Mouse (Mus musculus): Measurements from ENCODE around the gene Klhl21.

The Klhl21 gene

DNA sequence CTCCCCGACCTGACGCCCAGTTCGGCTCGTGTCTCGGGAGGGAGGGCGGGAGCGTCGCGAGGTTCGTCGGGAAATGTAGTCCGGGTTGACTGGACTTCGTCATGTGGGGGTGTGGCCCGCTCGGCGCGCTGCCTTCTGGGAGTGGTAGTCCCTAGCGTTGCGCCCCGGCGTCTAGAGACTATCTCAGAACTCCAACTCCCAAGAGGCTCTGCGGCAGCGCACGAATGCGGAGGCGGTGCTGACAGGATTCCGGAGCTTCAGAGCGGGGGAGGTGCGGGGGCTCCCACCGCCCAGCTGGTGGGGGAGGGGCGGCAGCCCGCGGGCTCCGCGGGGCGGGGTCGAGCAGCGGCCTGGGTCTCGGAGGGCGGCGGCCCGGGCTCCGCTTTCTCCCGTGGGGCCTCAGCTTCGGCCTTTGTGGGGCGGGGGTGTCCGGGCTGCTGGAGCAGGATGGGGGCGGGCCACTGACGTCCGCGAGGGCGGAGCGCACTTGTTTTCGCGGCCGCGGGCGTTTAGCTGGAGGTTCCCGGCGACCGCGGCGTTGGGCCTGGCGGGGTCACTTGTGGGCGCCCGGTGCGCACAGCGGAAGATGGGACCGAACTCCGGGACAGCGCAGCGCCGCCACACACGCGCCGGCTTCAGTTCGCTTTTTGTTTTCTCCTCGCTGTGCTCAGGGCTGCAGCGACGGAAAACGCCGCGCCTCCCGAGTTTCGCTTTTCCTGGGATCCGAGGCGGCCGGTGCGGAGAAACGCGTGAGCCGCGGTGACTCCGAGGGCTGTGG, 12.2 kb upstream of the Klhl21 start, which contains the start of gene Phf13:
TSS of gene Phf13 (minus strand) at position 86 of the 778 bp plus-strand sequence.
- DNase-seq = peak; percentile 100

DNA sequence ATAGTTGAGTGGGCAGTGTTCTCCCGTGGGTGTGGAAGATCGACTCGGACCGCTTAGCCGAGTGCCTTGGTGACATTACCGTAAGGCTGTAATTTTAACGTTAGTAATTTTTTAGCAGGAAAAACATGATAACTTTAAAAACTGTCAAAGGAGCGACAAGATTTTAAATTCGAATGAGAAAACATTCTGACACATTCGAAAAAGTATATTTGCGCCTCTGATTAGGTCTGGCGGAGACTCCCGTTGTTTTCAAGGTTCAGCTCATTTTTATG, 11.7 kb upstream of the Klhl21 start:
- DNase-seq = no peak

DNA sequence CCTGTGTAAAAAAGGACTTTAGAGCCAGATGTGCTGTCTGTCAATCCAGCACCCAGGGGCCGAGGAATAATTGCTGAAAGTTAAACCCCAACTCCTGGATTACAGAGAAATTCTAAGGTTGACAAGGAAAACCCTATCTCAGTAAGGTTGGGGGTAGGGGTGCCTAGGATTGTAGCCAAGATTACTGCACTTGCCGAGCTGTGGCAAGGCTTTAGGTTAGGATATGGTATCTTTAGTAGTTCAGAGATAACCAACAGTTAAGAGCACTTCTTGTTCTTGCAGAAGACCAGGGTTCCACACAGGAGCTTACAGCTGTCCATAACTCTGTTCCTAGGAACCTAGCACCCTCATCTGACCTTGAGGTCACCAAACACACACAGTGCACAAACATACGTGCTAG, 10.9 kb upstream of the Klhl21 start:
- DNase-seq = no peak

DNA sequence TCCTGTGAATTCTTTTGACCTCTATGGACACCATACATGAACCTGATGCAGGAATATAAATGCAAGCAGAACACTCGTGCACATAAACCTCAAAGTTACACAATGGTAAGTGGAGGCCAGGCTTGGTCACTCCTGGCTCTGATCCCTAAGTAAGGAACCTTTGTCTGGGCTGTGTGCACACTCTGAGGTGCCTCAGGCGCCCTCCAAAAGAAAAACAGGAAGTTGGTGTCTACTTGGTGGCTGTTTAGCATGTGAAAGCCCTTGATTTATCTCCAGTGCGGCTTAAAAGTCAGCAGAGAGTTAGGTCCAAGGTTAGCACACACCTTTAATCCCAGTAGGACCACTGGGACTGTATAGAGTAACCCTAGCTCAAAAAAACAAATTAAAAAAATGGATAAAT, 9.1 kb upstream of the Klhl21 start:
- no peak for DNase-seq

DNA sequence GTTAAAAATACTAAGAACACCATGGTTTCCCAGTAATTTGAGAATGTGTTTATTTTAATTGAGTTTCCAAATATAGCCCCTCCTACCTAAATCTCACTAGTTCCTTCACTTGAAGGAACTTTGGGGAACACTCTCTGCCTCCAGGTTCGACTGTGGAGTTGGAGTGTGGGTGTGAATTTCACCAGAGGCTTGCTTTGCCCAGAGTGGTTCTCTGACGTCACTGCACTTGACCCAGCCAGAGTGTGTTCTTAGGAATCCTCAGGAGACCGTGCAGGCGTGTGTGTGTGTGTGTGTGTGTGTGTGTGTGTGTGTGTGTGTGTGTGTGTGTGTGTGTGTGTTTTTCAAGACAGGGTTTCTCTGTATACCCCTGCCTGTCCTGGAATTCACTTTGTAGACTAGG, 7.7 kb upstream of the Klhl21 start:
- no peak for DNase-seq

DNA sequence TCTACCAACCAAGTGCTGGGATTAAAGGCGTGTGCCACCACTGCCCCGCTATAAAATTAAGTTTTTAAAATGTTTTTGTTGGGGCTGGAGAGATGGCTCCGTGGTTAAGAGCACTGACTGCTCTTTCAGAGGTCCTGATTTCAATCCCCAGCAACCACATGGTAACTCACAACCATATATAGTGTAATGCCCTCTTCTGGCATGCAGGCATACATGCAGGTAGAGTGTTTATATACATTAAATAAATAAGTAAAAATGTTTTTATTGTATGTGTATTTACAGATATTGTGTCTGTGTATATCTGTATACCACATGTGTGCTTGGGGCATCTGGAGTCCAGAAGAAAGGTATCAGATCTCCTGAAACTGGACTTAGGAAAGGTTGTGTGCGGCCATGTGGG, 7.3 kb upstream of the Klhl21 start:
- DNase-seq = no peak

DNA sequence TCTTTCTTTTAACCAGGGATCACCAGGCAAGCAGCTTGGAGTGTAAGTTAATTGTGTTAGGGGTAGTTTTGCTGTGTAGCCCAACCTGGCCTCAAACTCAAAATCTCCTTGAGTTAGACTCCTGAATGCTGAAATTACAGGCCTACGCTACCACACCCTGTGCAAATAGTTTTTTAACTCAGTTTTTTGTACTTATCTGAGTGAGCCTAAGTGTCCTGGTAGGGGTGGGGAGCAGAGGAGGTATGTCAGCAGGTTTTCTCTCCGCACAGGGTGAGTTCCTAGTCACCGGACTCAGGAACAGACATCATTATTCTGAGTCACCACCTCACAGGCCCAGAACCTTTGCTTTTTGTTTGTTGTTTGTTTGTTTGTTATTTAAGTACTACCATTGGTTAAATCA, 6.5 kb upstream of the Klhl21 start:
- DNase-seq = no peak

DNA sequence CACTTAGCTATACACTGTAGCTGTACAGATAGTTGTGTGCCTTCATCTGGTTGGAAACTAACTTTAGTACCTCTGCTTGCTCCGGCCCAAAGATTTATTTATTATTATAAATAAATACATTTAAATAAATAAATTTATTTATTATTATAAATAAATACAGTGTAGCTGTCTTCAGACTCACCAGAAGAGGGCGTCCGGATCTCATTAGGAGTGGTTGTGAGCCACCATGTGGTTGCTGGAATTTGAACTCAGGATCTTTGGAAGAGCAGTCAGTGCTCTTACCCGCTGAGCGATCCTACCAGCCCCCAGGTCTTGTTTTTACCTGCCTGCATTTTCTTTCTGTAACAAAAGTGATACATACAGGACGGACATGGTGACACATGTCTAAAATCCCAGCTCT, 2.5 kb upstream of the Klhl21 start:
- no peak for DNase-seq

DNA sequence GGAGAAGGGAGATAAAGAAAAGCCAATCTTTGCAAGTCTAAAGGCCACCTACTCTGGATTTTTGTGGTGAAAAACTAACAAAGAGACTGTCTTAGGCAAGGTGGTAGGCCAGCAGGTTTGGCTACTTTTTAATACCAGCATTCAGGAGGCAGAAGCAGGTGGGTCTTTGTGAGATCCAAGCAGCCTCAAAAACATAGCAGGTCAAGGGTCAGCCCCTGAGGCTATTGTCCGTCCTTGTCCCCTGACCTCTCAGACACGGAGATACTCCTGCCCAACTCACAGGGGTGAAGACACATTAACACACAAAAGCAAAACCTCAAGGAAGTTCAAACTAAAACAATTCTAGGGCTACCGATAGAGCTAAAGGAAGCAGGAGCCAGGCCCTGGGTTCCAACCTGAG, 1.8 kb upstream of the Klhl21 start:
- no peak for DNase-seq

DNA sequence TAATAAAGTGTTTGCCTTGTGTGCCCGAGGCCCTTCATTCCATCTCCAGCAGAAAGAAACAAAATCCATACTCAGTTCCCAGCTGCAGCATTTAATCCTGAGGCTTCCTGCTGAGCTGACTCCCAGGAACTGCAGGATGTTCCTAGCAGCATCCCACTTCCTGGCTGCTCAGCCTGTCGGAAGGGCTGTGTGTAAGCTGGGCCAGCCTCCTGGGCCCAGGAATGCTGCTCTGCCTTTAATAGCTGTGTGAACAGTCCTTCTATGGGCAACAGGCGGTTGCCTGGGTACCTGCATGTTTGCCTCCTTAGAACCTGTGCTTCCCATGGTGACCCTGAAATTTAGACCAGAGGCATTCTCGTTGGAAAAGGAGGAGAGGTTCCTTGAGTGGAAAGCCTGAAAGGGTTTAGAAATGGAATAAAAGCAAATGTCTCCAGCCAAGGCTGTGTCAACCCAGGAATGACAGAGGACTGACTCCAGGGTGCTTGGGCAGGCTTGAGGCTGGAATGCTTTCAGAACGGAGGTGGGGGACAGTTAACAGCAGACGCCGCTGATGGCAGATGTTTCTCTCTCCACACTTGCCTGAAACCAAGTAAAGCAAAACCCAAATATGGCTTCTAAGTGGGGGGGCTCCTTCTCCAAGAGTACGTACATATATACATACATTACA, 989 bp upstream of the Klhl21 start:
- peak; percentile 32 for DNase-seq

DNA sequence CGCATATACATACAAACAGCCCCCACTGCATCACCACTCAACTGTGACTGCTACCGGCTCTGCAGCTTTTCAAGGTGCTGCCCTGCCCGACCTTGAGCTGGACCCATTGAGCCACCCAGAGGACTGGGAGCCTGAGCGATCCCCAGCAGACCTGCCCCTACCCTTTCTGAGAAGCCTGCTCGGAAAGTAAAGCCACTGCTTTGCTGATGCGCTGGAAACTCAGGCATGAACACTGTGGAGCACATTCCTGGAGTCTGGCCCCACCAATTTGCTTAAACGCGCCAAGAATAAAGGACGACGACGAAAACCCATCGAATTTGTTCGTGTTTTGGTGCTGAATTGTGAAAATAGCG, 479 bp upstream of the Klhl21 start:
- DNase-seq = peak; percentile 43

DNA sequence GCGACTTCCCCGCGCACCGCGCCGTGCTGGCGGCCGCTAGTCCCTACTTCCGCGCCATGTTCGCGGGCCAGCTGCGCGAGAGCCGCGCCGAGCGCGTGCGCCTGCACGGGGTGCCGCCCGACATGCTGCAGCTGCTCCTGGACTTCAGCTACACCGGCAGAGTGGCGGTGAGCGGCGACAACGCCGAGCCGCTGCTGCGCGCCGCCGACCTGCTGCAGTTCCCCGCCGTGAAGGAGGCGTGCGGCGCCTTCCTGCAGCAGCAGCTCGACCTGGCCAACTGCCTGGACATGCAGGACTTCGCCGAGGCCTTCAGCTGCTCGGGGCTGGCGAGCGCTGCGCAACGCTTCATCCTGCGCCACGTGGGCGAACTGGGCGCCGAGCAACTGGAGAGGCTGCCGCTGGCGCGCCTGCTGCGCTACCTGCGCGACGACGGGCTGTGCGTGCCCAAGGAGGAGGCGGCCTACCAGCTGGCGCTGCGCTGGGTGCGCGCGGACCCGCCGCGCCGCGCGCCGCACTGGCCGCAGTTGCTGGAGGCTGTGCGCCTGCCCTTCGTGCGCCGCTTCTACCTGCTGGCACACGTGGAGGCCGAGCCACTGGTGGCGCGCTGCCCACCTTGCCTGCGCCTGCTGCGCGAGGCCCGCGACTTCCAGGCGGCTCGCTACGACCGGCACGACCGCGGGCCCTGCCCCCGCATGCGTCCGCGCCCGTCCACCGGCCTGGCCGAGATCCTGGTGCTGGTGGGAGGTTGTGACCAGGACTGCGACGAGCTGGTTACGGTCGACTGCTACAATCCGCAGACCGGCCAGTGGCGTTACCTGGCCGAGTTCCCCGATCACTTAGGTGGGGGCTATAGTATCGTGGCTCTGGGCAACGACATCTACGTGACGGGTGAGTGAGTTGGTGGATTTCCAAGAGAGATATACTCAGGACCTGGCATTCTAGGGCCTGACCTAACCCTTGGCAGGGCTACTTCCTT, 761 bp downstream of the Klhl21 start:
- DNase-seq = peak; percentile 66

DNA sequence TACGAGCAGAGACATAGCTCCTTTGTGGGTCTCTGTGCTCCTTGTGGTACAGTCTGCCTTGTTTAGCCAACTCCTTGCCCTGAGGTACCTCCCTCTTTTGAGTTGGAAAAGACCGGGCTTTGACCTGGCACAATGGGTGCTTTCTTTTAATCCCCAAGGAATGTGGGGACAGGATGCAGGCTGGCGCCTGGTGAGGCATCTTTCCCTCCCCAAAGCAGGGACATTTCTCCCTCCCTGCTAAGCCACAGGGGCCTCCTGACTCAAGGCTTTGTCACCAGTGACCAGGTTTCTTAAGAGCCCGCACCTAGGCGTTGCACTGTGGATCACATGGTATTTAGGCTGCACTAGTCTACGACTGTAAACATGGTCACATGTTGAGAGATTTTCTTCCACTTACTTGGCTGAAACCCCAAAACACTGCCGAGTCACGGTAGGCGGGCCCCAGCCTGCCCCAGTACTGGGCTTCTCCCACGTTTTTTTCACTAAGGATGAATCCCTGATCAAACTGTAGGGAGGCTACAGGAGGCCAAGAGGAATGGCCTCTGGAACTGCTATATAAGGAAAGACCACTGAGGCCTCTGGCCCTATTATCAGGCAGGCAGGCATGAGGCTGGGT, 1.6 kb downstream of the Klhl21 start:
- DNase-seq = peak; percentile 35

DNA sequence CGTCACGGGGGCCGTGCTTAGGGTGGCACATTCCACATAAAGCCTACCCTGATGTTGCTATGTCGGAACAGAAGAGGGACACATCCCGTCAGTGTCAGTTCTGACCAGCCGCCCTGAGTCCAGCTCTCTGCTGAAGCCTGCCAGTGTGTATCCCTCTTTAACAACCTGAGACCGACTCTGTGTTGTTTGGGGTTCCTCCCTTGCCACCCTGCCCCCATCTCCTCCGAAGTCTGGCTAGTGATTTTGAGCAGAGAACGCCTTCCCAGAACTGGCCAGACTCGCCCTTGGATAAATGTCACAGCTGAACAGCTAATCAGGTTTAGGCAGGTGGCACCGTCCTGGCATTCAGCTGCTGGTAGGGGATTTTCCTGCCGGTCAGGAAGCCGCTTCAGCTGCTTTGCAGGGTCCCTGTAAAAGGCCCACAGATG, 2.1 kb downstream of the Klhl21 start:
- no peak for DNase-seq

DNA sequence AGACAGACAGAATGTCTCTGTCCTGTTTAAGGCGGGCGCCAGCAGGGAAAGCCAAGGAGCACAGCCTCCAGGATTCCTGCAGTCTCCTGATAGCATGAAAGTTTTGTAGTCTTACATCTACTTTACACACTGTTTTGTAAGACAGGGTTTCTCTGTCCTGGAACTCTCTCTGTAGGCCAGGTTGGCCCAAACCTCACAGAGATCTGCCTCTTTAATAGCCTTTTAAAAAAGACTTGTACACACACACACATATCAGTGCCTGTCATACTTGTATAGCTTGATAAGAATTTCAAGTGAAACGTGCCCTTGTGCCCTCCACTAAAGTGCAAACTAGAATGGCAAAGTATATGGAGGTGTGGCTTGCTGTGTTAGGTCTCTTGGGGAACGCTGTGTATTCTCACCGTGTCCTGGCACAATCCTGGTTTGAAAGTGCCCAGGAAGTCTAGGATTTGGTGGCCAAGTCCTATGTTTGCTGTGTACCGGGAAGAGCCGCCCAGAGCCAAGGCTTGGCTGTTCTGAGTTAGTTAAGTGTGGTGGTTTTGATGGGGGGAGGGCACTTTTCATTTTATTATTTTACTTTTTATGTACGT, 2.7 kb downstream of the Klhl21 start:
- no peak for DNase-seq

DNA sequence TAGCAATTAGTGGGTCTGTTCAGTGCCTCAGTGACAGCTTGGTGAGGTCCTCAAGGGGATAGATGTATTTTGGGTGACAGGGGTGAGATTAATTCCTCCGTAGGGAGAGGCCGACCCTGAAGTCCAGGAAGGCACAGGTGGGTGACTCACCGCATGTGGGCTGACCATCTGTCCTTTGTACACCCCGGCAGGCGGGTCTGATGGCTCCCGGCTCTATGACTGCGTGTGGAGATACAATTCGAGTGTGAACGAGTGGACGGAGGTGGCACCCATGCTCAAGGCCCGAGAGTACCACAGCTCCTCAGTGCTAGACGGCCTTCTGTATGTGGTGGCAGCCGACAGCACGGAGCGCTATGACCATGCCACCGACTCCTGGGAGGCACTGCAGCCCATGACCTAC, 3.5 kb downstream of the Klhl21 start:
- no peak for DNase-seq

DNA sequence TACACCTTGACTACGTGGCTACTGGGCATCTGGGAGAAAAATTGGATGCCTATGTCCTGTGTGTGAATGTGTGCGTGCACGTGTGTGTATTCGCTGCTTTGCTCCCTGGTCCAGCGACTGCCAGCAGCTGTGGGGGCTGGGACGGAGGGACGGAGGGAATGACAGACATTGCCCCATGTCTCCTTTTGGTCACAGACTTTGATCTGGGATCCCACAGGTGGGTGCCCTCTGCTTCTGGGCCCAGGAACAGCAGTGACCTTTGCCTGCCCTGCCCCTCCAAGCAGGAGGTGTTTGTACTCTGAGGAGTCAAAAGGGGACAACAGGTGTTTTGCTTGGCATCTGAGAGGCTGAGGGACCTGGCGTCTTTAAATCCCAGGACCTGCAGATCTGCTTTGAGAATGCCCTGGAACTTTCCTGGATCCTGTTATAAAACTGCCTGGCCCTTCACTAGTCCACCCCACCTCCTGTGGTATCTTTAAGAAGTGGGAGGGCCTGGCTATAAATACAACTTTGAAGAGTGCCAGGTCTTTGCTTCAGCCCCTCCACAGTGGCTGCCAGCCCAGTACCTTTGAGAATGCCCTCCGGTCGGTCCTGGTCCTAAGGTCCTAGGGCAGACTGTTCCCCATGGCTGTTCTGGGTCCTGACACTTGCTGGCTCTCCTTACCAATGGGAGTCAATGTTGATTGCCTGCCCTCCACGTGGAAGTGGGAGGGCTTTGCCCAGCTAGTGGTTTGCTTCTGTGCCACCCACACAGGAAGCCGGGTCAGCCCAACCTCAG, 4.6 kb downstream of the Klhl21 start:
- no peak for DNase-seq

DNA sequence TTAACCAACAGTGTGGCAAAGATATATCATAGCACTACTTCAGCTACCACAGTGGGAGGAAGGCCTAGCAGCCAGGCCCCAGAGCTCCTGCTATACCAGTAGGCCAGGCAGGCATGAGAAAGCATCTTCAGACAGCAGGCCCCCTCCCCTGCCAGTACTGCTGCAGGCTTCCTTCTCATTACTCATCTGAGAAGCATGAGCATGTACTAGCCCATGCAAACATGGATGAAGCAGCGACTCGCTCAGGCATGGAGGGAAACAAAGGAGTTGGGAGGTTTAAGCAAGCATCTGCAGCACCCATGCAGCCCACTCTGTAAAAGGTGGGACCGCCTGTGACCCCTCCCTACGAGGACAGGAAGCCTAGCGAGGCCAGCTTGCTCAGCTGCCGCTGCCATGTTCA, 10.5 kb downstream of the Klhl21 start:
- DNase-seq = no peak

DNA sequence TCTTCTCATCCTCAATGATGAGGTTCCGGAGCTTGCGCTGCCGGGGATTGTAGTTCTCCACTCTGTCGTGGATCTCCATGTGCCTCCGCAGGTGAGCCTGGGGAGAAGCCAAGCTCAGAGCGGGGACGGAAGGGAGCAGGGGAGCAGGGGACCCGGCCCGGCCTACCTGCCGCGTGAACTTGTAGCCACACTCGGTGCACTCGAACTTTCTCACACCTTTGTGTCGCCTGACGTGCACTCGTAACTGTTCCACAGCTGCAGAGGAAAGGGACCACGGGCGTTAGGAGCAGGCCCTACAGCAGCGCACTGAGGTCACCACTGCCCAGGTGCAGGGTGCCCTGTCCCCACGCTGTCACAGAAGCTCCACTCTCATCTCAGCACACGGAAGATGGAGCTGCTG, 11.4 kb downstream of the Klhl21 start:
- DNase-seq = no peak

DNA sequence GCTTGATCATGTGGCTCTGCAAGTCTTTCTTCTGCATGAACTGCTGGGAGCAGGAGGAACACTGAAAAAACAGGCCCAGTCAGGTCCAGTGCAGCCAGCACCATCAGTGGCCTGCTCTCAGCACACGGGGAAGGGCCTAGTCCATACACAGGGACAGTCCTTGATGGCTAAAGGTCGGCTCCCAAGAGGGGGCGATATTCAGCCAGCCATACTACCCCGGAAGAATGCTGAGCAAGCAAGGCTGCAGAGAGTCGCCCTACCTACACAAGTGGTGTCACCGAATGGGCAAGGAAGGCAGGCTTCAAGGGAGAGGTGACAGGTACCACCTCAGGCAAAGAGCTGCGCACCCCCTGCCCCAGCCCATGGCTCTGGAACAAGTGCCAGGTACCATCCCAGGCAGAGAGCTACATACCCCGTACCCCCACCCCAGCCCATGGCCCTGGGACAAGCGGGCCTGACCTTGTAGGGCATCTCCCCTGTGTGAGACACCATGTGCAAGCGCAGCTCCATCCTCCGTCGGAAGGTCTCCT, 13.0 kb downstream of the Klhl21 start:
- DNase-seq = no peak

DNA sequence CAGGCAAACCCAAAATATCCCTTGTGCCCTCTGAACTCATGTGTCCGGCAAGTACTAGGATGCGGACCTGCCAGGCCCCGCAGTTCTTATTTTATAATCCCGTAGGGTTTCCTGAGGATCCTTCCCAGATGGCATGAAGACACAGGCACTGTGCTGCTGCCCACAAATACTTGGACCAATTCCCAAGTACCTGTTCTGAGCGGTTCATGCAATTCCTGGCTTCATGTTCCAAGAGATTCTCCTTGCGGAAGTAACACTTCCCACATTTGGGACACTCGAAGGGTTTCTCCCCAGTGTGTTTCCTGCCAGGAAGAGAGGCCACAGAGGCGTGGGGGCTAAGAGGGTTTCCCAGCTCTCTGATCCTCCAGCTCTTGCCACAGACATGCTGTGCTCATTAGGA, 13.9 kb downstream of the Klhl21 start:
- no peak for DNase-seq

DNA sequence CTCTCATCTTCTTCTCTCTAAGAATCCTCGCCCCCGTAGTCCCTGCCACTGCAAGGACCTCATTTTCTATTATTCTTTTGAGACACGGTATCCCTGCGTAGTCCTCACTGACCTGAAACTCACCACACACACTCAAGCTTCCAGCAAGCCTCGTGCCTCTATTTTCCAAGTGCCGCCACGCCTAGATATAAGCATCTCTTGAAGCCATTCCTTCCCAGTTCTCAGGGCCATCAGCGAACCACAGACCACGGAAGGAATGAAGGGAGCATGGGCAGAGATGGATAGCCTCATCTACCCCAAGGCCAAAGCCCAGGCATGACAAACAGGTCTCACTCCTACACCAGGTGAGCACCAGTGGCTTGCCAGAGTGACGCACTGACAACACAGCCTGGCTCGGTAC, 15.9 kb downstream of the Klhl21 start:
- DNase-seq = no peak
